Mouse (Mus musculus): ENCODE data around the gene Cep112.

DNA sequence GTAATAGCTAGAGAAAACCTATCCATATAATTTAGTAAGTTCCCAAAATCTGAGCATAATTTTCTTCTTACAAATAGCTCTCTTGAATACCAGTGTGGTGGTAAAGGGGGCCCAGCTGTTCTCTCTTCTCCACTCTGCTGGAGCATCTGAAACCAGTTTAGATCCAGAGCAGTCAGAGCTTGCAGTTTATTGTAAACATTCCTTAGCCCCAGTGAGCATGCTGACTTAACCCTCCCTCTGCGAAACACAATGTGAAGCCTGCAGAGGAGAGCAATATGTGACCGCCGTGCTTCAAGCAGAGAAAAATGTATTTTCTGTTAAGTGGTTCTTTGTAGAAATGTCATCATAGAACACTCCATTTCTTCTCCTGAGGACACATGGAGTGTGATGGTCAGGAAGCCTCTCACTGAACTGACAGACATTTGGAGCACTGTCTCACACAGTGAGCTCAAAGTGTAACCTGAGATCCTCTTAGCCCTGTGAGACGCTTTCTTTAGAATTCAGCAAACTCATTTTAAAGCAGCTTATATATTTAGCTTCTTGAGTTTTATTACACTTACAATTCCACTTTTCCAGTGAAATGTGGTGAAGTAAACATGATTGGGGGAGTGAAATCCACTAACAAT, 128.1 kb downstream of the Cep112 start:
- TF ChIP-seq ZNF384 (IDR thresholded peaks at IDR 0.05; ENCODE audit: low read depth, low read length) (no peak), MAFK (IDR thresholded peaks at IDR 0.05; ENCODE audit: insufficient read depth, low read depth, low read length) (no peak)

Data from ES-E14 (cell line).